Mouse (Mus musculus) thymus, adult 2 months (tissue): Measurements from ENCODE around the gene Fndc10. TPM values are rescaled to one million over a fixed set of nuclear protein-coding genes. Genes with fewer than 3 reads are reported as not detected.

Source experiments
- DNase-seq: peaks from one replicate; pipeline ENCODE4 v3.0.0; 2021
- H3K27ac ChIP-seq: fragments of 200-500 bp; 2 replicates; pipeline ENCODE4 v1.5.1; 2012; ENCODE audit warnings: low read length, control low read depth; ENCODE audit not compliant: control insufficient read depth, insufficient read depth
- H3K27me3 ChIP-seq: fragments of 200-500 bp; 2 replicates; pipeline ENCODE4 v1.6.1; 2012; ENCODE audit warnings: mild to moderate bottlenecking, low read length, moderate library complexity, mixed read lengths; ENCODE audit not compliant: control insufficient read depth, insufficient read depth
- H3K36me3 ChIP-seq: fragments of 200-500 bp; 2 replicates; pipeline ENCODE4 v1.6.1; 2012; ENCODE audit warnings: mild to moderate bottlenecking, low read length, moderate library complexity; ENCODE audit not compliant: control insufficient read depth, insufficient read depth
- H3K4me1 ChIP-seq: fragments of 200-500 bp; replicated peaks from 2 replicates; pipeline ENCODE4 v1.6.1; 2012; ENCODE audit warnings: low read length; ENCODE audit not compliant: control insufficient read depth, insufficient read depth
- H3K4me3 ChIP-seq: fragments of 200-500 bp; 2 replicates; pipeline ENCODE4 v1.5.1; 2012; ENCODE audit warnings: mild to moderate bottlenecking, low read length, control low read depth, moderate library complexity; ENCODE audit not compliant: control insufficient read depth, insufficient read depth
- CTCF ChIP-seq: fragments of 200-500 bp; IDR thresholded peaks from 2 replicates; pipeline ENCODE4 v1.5.1; 2012; ENCODE audit warnings: mild to moderate bottlenecking, control low read depth, low read length, moderate library complexity, borderline replicate concordance; ENCODE audit not compliant: control insufficient read depth, poor library complexity, insufficient read depth; ENCODE audit errors: extremely low read depth
- POLR2A ChIP-seq: fragments of 200-500 bp; IDR thresholded peaks from 2 replicates; pipeline ENCODE4 v1.6.1; 2012; ENCODE audit warnings: mild to moderate bottlenecking, low read length, control low read depth, moderate library complexity; ENCODE audit not compliant: control insufficient read depth, poor library complexity, insufficient read depth; ENCODE audit errors: extremely low read depth
- WGBS: fragments of 180-500 bp; shearing (Covaris S2); methylation state at CpG from one replicate; pipeline ENCODE4 v1.1.7; 2018; 5-methylcytosine and 5-hydroxymethylcytosine counted together
- polyA plus RNA-seq: library from polyadenylated mRNA; depleted of rRNA; stranded (reverse); fragments of >200 nt; gene quantifications from 2 replicates; pipeline ENCODE4 v1.2.3, GENCODE M21; 2012

Gene Fndc10
- polyA plus RNA-seq, 1 experiment, result 17.4 TPM

DNA sequence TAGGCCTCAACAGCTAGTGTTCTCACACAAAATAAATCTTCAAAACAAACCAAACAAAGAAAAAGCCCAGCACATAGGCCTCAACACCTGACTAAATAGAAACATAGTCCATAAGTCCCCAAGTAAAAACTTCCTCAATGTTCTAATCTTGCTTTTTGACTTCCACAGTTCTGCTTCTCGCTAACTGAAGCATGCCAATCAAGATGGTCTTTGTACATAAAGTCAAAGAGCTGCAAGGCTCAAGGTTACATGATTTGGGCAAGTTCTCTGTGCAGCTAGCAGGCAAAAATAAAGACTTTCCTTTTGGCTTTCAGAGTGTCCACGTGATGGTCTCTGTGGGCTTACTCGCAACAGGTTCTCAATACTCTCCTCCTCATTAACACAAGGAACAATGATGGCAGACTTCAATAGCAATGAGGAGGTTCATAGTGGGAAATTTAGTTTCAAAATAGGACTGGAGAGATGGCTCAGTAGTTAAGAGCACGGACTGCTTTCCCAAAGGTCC, 9.3 kb downstream of the Fndc10 start:
- TF ChIP-seq CTCF (no peak), POLR2A (no peak)
- H3K36me3 ChIP-seq, result no peaks in the 10 kb centered on the region
- H3K27ac ChIP-seq, result no peak overlapping the region
- H3K27me3 ChIP-seq, result no peaks in the 10 kb centered on the region
- no peak overlapping the region for H3K4me3 ChIP-seq
- no peak for DNase-seq
- 98% methylated on average over 4 of the region's 4 CpGs for WGBS
- peaks cover 8% of the 10 kb centered on the region for H3K4me1 ChIP-seq

GRCm38 (mm10) chr4:155704721-155705591, 10.8 kb downstream of the Fndc10 start, which contains the start of gene Ssu72:
Gene Ssu72 (plus strand): TSS chr4:155704800.
- under 1% methylated on average over 83 of the region's 83 CpGs for WGBS
- 0 out of 2 replicates have a peak, but pooled peaks have one; percentile 14 for TF ChIP-seq CTCF
- TF ChIP-seq POLR2A, result peak; percentile 74
- H3K4me3 ChIP-seq, result peak within 1 kb of the TSS; percentile 67
- no peaks in the 10 kb centered on the region for H3K36me3 ChIP-seq
- H3K4me1 ChIP-seq, result peaks cover 11% of the 10 kb centered on the region
- no peaks in the 10 kb centered on the region for H3K27me3 ChIP-seq
- peak within 1 kb of the TSS; percentile 75 for H3K27ac ChIP-seq
- DNase-seq, result peak; percentile 91

DNA sequence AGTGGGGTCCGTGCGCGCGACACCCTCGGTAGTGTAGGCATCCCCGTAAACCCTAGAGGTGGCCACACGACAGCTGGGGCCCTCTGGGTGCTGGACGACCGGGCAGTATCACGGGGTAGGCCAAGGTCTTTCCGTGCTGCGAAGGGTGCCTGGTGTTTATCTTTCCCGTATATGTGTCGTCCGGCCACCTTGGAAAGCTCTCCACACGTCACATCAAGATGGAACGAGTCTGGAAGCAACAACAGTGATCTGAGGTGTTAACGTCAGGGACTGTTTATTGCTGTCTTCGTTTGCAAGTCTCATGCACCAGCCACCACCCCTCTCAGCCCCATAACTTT, 11.4 kb downstream of the Fndc10 start:
- 1% methylated on average over 19 of the region's 19 CpGs for WGBS
- Histone ChIP-seq H3K36me3 (no peaks in the 10 kb centered on the region), H3K4me3 (peak overlapping the region; percentile 67), H3K27me3 (no peaks in the 10 kb centered on the region), H3K27ac (peak overlapping the region; percentile 75), H3K4me1 (peaks cover 13% of the 10 kb centered on the region)
- no peak for DNase-seq
- no peak for TF ChIP-seq POLR2A
- no peak for TF ChIP-seq CTCF

DNA sequence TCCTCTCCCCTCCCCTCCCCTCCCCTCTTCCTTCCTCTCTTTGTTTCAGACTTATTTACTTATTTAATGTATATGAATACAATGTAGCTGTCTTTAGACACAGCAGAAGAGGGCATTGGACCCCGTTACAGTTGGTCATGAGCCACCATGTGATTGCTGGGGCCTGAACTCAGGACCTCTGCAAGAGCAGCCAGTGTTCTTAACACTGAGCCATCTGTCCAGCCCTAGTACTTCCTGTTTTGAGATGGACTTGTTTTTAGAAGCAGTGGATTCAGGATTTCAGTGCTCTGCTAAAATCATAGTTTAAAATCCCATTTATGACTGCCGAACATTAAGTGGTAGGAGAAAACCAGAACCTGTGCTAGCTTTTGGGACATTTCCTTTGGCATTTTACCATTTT, 14.4 kb downstream of the Fndc10 start:
- Histone ChIP-seq H3K4me3 (no peak overlapping the region), H3K36me3 (no peaks in the 10 kb centered on the region; the same call in 1 of the 2 replicates), H3K27ac (peak overlapping the region; percentile 46), H3K27me3 (no peaks in the 10 kb centered on the region), H3K4me1 (peaks cover 13% of the 10 kb centered on the region)
- 81% methylated on average over 2 of the region's 2 CpGs for WGBS
- DNase-seq, result no peak
- no peak for TF ChIP-seq POLR2A
- no peak for TF ChIP-seq CTCF

GRCm38 (mm10) chr4:155708988-155709387, 14.8 kb downstream of the Fndc10 start:
- Histone ChIP-seq H3K36me3 (no peaks in the 10 kb centered on the region; the same call in 1 of the 2 replicates), H3K4me1 (peaks cover 13% of the 10 kb centered on the region), H3K27ac (no peak overlapping the region), H3K4me3 (no peak overlapping the region), H3K27me3 (no peaks in the 10 kb centered on the region)
- DNase-seq, result no peak
- TF ChIP-seq CTCF, result no peak

DNA sequence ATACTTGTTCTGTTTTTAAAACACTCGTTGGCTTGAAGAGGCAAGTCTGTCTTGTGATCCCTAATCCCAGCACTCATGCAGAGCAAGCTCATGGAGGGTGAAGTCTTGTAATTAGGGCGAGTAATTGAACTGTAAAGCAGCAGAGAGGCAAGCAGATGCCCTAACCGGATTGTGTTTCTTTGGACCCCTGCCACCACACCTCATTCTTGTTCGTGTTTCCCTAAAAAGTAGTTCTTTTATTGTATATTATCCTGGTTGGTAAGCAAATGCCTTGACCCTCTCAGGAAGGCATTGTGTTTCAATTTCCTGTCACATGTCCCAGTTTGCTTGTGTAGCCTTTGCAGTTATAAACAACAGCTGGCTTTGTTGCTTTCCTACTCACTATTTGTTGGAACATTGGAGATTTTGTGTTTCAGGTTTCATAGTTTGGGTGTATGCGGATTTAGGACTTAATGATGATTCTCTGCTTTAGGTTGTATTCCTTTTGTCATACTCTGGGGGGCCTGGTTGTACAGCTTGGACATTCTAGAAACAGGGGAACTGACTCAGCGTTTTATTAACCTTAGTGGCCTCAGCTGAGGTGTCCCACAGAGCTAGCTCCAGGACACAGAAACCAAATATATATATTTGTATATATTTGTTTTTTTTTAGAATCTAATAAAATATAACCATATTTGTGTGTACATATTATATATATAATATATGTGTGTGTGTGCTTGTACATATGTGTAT, 16.5 kb downstream of the Fndc10 start:
- no peak for DNase-seq
- Histone ChIP-seq H3K4me3 (no peak overlapping the region), H3K27ac (no peak overlapping the region)

More for the DNA sequence above, 16.5 kb downstream of the Fndc10 start:
- TF ChIP-seq CTCF (no peak), POLR2A (no peak)
- WGBS, result 56% methylated on average over 6 of the region's 6 CpGs
- Histone ChIP-seq H3K36me3 (peaks cover 6% of the 10 kb centered on the region), H3K27me3 (no peaks in the 10 kb centered on the region), H3K4me1 (peaks cover 9% of the 10 kb centered on the region)
